Mouse (Mus musculus) liver, postnatal 0 days (tissue): ENCODE measurements around the gene Nfib.

ENCODE experiments used
- CTCF ChIP-seq: sonication (generic); IDR thresholded peaks from 2 replicates; pipeline ENCODE4 v1.5.1; 2016; ENCODE audit warnings: antibody characterized with exemption, low read depth
- EP300 ChIP-seq: IDR thresholded peaks from 2 replicates; pipeline ENCODE4 v1.6.1; 2016; ENCODE audit warnings: antibody characterized with exemption, low read depth, mild to moderate bottlenecking

DNA sequence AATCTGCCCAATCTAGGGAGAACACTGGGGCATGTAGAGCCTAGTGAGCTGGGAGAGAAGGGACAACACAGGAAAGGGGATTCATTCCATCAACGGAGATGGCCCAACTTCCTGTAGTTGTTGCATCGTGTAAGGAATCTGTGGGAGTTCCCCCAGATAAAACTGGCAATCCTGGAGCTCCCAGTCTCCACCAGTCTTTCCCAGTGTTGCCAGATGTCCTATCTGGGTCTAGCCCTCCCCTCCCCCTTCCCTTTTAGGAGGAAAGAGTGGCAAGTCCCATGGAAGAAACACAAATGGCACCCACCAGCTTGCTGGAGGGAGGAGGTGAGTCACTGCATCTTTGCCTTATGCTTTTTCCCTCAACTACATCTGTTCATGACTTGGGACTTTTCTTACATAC is 417.4 kb downstream of the Nfib start:
- TF ChIP-seq CTCF (no peak), EP300 (no peak)
